Mouse (Mus musculus): ENCODE measurements around the gene Mdga2.

Mdga2 gene

GRCm38 (mm10) chr12:67222221-67223025 lies at the start of gene Mdga2:
TSS of gene Mdga2 (minus strand) at chr12:67222549.
- no peak for DNase-seq (ENCODE audit: low read depth, low spot score)

DNA sequence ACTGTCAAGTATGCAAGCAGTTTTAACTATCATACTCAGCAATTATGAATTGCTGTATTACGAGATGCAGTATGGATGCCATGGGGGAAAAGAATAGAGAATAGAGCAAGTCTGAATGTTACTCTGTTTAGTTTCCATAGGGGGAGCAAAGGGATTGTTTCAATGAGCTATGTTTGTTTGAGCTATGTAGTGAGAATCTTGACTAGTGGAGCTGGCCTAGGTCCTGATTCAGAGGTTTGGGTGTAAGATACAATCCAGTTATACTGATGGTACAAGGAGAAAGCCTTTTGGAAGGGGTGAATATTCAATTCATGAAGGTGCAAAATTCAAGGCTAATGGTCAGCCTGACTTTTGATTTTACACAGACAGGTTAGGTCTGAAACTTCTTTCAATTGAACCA lies 45.1 kb upstream of the Mdga2 start:
- DNase-seq (ENCODE audit: low read depth, low spot score) = no peak

DNA sequence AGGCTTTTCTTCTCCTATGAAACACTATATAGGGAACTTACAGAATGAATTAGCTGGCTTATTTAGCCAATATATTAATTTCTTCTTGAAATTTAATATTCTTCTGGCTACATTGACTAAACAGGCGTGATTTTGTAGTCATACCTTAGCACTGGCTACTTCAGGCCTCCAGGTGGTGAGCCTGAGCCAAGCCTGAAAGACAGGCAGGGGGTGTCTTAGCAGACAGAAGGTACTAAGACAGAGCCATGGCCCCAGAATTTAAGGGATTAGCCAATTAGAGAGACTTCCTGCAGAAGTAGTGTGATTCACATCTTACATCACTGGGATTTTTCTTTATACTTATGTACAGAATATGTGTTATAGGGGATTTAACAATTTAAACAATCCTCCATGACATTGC lies 1.2 kb upstream of the Mdga2 start:
- DNase-seq (ENCODE audit: low read depth, low spot score) = no peak

DNA sequence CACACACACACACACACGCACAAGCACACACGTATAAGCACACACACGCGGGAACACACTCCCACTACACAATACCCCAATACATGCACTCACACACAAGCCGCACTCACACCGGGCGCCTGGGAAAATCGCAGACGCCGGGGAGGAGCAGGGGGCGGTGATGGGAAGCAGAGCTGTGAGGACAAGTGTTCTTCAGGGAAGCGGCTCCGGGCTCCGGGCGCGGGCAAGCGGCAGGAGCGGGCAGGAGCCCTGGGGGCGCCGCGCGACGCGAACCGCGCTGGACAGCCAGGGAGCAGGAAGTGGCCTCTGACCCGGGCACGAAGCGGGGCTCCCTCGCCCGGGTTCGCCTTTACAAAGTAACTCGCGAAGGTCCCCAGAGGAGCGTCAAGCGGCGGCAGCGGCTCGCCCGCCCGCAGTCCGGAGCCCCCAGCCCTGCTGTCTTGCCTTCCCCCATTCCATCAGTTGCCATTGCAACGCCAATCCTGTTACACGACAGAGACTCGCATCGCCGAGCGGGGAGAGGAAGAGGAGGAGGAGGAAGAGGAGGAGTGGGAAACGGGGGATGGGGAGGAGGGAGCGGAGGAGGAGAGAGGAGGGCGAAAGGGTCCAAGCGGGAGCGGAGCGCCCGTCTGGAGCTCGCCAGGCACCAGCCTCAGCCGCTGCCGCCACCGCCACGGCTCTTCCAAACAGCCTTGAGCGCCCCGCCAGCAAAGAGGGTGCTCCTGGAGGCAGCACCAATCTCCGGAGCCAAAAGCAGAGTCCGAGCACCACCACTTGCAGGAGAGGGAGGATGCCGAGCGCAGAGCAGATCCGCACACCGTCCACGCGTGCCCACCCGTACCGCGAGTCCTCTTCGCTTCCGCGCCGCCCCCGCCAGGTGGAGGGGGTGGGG lies 774 bp downstream of the Mdga2 start:
- DNase-seq (ENCODE audit: low read depth, low spot score) = no peak

DNA sequence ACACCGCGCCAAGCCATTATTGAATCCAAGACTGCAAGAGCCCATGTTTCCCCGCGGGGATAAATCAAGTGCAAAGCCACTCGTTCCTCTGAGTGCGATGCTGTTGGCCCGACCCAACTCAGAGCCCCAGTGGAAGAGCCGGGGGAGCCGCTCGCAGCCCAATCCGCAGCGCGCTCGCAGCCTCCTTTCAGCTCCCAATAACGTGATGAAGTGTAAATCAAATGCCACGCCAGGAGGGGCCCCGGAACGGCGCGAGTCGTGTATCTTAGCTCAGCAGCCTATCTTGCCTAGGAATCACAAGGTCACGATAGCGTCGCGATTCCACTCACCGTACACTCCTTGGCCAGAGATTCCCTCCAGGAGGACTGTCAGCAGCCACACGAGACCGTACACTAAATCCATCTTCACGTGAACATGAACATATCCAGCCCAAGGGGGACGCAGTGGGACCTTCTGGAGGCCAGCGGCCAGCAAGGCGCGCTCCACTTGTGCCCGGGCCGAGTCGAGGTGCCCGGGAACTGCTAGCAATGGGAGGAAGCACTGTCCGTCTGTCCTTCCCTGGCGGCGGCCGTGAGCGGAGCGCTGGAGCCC lies 1.6 kb downstream of the Mdga2 start:
- DNase-seq (ENCODE audit: low read depth, low spot score) = no peak

- DNase-seq (ENCODE audit: low read depth, low spot score) = no peak
Observed at GRCm38 (mm10) chr12:67220041-67220440, 2.3 kb downstream of the Mdga2 start.

GRCm38 (mm10) chr12:67219564-67219963 lies 2.8 kb downstream of the Mdga2 start:
- DNase-seq (ENCODE audit: low read depth, low spot score) = no peak

- DNase-seq (ENCODE audit: low read depth, low spot score) = no peak
Observed at GRCm38 (mm10) chr12:67212801-67213200, 9.5 kb downstream of the Mdga2 start.

DNA sequence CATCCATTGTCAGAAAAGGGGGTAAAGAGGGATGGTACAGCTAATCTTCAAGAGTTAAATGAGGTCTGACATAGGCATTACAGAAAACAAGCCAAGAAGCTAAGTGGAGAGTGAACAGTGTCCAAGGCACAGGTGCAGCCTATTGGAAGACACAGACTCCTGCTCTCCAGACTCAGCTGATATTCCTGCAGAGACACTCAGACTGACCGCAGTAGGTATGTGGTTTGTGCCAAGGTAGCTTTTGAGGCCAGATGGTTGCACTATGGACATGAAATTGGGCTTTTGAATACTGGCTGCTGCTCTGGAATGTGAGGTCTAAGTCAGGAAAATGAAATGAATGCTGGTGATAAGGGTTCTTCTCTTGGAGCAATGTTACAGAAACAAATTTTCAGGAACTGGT lies 44.2 kb downstream of the Mdga2 start:
- DNase-seq (ENCODE audit: low read depth, low spot score) = no peak

GRCm38 (mm10) chr12:67156569-67157237 lies 65.6 kb downstream of the Mdga2 start:
- DNase-seq (ENCODE audit: low read depth, low spot score) = no peak

DNA sequence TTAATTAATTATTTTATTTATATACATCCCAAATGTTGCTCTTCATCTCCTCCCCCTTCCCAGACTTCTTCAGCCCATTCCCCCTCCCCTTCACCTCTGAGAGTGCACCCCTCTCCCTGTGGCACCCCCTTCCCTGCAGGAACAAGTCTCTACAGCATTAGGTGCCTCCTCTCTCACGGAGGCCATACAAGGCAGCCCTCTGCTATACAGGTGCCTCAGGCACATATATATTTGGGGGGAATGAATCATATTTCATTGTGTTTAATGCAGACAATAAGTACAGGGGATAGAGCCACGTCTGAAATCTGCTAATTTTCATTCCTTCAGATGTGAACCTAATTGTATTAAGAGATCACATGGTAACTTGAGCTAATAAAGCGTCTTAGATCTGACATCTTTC lies 69.3 kb downstream of the Mdga2 start:
- DNase-seq (ENCODE audit: low read depth, low spot score) = no peak

- no peak for DNase-seq (ENCODE audit: low read depth, low spot score)
Observed at GRCm38 (mm10) chr12:67141605-67142004, 80.7 kb downstream of the Mdga2 start.

DNA sequence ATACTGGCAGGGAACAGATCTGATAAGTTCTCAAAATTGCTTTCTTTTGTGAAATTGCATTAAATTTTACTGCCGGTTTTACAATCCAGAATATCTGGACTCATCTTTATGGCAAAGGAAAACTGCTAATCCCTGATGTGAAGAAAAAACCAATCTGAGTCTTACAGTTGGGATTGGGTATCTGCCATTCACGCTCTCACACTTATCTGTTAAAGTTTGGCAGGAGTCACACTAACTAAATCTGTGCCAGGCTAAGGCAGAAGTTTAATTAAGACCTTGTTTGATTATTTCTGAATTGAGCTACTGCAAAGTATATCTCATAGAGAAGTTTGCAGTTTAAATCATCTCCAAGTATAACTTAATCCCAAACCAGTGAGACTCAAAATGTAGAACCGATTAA lies 82.2 kb downstream of the Mdga2 start:
- no peak for DNase-seq (ENCODE audit: low read depth, low spot score)

DNA sequence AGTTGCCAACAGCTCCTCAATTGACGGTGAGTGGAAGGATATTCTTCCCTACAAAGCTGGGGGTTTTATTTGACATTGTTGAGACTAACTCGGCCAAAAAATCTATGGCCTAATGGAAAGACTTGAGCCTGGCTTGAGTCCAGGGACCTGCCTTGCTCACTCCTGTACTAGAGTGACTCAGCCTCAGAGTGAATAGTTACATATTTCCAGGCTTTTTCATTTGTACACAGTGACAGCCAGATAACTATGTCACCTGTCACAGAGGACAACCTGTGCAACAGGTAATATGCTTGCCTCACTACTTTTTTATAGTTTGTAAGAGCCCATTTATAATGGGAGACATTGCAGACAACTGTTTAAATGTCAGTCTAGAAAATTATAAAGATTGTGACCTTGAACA lies 94.9 kb downstream of the Mdga2 start:
- no peak for DNase-seq (ENCODE audit: low read depth, low spot score)

GRCm38 (mm10) chr12:67123874-67124273 lies 98.5 kb downstream of the Mdga2 start:
- DNase-seq (ENCODE audit: low read depth, low spot score) = no peak

- DNase-seq (ENCODE audit: low read depth, low spot score) = no peak
Observed at GRCm38 (mm10) chr12:67118652-67119515, 103.5 kb downstream of the Mdga2 start.

DNA sequence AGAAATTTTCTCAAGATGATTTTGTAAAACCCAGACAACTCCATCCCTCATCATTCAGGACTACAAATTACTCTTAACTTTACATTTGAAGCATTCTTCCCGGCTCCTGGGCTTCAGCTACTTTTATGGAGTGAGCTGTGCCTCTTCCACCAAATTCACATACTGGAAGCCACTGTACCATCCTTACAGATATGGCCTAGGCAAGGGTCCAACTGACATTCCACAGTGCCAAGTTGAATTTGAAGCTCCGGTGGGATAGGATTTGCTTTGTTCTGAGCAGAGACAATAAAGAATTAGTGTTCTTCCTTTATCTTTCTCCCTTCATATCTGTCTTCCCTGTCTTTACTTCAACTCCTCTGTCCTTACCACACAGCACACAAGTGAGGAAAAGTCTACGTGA lies 118.2 kb downstream of the Mdga2 start:
- no peak for DNase-seq (ENCODE audit: low read depth, low spot score)

DNA sequence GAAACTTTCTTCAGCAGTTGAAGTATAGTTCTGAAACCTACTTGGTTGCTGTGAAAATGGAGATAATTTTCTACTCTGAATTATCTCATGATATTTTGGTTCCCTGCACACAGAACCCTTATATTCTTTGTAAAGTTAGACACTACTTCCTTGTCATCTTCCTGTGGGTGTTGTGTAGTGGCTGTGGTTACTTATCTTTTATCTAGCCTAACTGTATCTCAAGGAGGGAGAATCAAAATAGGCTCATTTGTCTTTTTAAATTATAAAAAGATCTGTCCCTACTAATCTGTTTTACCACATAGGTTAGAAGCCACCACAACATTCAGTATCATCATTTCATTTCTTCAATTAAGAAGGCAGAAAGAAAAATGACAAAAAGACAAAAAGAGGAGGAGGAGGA lies 127.9 kb downstream of the Mdga2 start:
- DNase-seq (ENCODE audit: low read depth, low spot score) = no peak

- no peak for DNase-seq (ENCODE audit: low read depth, low spot score)
Observed at GRCm38 (mm10) chr12:67090420-67090965, 131.9 kb downstream of the Mdga2 start.

DNA sequence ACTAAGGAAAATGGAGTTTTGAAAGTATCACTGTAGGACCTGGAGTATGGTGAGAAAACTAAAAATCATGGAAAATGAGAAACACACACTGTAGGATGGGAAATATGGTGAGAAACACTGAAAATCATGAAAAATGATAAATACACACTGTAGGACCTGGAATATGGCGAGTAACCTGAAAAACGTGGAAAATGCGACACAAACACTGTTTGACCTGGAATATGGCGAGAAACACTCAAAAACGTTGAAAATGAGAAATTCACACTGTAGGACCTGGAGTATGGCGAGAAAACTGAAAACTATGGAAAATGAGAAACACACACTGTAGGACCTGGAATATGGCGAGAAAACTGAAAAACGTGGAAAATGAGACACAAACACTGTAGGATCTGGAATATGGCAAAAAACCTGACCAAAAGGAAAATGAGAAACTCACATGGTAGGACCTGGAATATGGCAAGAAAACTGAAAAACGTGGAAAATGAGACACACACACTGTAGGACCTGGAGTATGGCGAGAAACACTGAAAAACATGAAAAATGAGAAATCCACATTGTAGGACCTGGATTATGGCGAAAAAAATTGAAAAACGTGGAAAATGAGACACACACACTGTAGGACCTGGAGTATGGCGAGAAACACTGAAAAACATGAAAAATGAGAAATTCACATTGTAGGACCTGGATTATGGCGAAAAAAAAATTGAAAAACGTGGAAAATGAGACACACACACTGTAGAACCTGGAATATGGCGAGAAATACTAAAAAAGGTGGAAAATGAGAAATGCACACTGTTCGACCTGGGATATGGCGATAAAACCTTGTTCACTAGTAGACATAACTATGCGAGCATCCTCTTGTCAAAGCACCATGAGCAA lies 163.0 kb downstream of the Mdga2 start:
- DNase-seq (ENCODE audit: low read depth, low spot score) = peak; percentile 47
